Mouse (Mus musculus) CD8-positive naive resting alpha-beta T cell, adult 2 months (primary cell): ENCODE measurements around the gene Nova2.

Experiments
- DNase-seq, 2 experiments: peaks; one replicate each; pipeline ENCODE4 v3.0.0; 2022; ENCODE audit warnings: low read depth in 2 of 2, low spot score in 2 of 2

Nova2 gene

GRCm38 (mm10) chr7:18978381-18978780 lies 52.7 kb downstream of the Nova2 start:
- DNase-seq: no peak

- no peak for DNase-seq
Observed at GRCm38 (mm10) chr7:18986503-18986902, 60.8 kb downstream of the Nova2 start.

- DNase-seq: no peak
Observed at GRCm38 (mm10) chr7:18987100-18987499, 61.4 kb downstream of the Nova2 start, which contains the start of gene Nanos2. Gene Nanos2, plus strand, starts transcription at chr7:18987400.

- DNase-seq: no peak
Observed at GRCm38 (mm10) chr7:18987747-18988146, 62.1 kb downstream of the Nova2 start.

- no peak for DNase-seq
Observed at GRCm38 (mm10) chr7:18988780-18989179, 63.1 kb downstream of the Nova2 start.

GRCm38 (mm10) chr7:18989995-18990394 lies 64.3 kb downstream of the Nova2 start:
- no peak for DNase-seq

- peak; percentile 94 to 96 for DNase-seq
Observed at GRCm38 (mm10) chr7:18990601-18991295, 65.1 kb downstream of the Nova2 start, which contains the start of gene Mypop. Gene Mypop, plus strand, starts transcription at chr7:18991245.

GRCm38 (mm10) chr7:18991660-18992293 lies 66.1 kb downstream of the Nova2 start:
- no peak for DNase-seq

GRCm38 (mm10) chr7:18992294-18992675 lies 66.6 kb downstream of the Nova2 start:
- DNase-seq: no peak

- no peak for DNase-seq
Observed at GRCm38 (mm10) chr7:18993036-18993435, 67.3 kb downstream of the Nova2 start.

GRCm38 (mm10) chr7:18998835-18999234 lies 73.1 kb downstream of the Nova2 start:
- no peak for DNase-seq

GRCm38 (mm10) chr7:19000421-19000820 lies 74.7 kb downstream of the Nova2 start:
- DNase-seq: no peak

GRCm38 (mm10) chr7:19001066-19001806 lies 75.5 kb downstream of the Nova2 start:
- peak; percentile 76 to 79 for DNase-seq

GRCm38 (mm10) chr7:19001807-19002085 lies 76.1 kb downstream of the Nova2 start:
- no peak for DNase-seq

GRCm38 (mm10) chr7:19002115-19002514 lies 76.4 kb downstream of the Nova2 start:
- no peak for DNase-seq

GRCm38 (mm10) chr7:19002848-19003498 lies 77.3 kb downstream of the Nova2 start:
- DNase-seq: peak; percentile 35 to 48

- DNase-seq: peak; percentile 86 to 92
Observed at GRCm38 (mm10) chr7:19003902-19004630, 78.4 kb downstream of the Nova2 start, which contains the start of gene Irf2bp1. Gene Irf2bp1, plus strand, starts transcription at chr7:19004044.

- DNase-seq: no peak
Observed at GRCm38 (mm10) chr7:19004631-19005079, 79.0 kb downstream of the Nova2 start.

- DNase-seq: no peak
Observed at GRCm38 (mm10) chr7:19005417-19006121, 79.9 kb downstream of the Nova2 start.

GRCm38 (mm10) chr7:19006476-19006875 lies 80.8 kb downstream of the Nova2 start:
- DNase-seq: peak; percentile 73 to 82
